Mouse (Mus musculus): ENCODE data around the gene Padi6.

GRCm38 (mm10) chr4:140747978-140748377 lies 5.5 kb upstream of the Padi6 start:
- TF ChIP-seq CTCF (IDR thresholded peaks at IDR 0.05; ENCODE audit: low read depth) (no peak), EP300 (IDR thresholded peaks at IDR 0.05; ENCODE audit: low read depth) (peak; percentile 80; the same call in 1 of the 2 replicates)

All from heart, postnatal 0 days (tissue).